Mouse (Mus musculus): ENCODE data around the gene Gm26938.

DNA sequence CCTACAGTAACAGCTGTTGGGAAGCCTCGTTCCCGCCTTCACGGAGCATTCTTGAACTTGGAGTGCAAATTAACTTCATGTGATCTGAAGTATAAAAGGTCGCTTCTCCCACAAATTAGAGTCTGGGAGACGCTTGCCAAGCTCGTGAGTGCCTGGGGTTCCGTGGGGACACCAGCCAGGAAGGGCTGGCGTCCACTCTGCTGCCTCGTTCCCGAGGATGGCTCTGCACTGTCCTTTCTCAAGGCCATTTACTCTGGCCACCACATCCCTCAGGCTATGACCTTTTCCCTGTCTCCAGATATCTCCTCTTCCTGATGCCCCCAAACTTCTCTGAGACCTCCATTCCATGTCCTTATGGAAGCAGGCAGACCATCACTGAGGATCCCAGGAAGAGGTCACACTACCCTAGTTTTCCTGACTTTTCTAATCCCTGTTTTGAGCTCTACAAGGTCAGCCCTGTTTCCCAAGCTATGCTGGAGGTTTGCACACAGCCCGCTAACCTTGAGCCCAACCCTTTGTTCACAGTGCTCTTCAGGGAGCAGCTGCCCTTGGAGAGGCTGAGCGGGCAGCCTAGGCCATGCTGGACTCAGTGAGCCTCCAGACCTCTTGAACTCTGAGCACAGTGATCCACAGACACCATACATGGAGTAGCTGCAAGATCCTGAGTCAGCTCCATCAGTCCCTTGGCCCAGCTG lies 23.6 kb upstream of the Gm26938 start:
- TF ChIP-seq CTCF (IDR thresholded peaks at IDR 0.05; ENCODE audit: insufficient read depth, low read depth, low read length) = no peak
- TF ChIP-seq POLR2A (IDR thresholded peaks at IDR 0.05; ENCODE audit: insufficient read depth, low read depth, low read length) = no peak

Data from olfactory bulb, adult 2 months (tissue).